In the genomic region with DNA sequence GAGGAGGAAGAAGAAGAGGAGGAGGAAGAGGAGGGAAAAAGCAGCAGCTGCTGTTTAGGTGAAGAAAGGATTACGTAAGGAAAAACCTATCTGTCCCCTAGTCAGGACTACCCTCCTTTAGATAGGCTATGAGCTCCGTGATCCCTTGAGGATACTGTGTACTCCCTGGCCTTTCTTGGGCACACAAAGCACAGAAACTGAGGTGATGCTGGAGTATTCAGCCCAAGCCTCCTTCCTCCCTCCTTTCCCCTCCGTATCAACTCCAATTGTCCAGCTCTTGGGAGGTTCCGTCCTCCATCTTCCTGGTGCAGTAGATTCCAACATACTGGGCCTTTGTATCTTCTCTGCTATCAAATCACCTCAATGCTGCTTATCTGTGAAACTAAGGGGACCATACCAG, we compare ENCODE assay signal across 16 mouse cellular contexts. TPM values are rescaled to one million over a fixed set of nuclear protein-coding genes. Genes with fewer than 3 reads are reported as not detected.
DNase-seq lines count a peak whose midpoint lies in the region; ATAC-seq and TF ChIP-seq lines count a peak whose summit lies in the region.
"Had no signal": no experiment of that assay in that cellular context is flagged by ENCODE, and none has a peak within 500 bp of the region (broad histone marks: within the 10 kb centered on the region; RNA-seq: fewer than 3 reads in every experiment).

No protein-coding gene starts in this region.

- no peak overlapping the region for H3K4me3 ChIP-seq in heart, postnatal 0 days (ENCODE audit: low read depth, low read length)
- H3K4me3 ChIP-seq in lung, embryonic 14.5 days (ENCODE audit: low read depth, low read length), result no peak overlapping the region
- 0 out of 2 replicates have a peak overlapping the region, but pooled peaks have one; percentile 40 for H3K4me3 ChIP-seq in embryonic facial prominence, embryonic 15.5 days (replicated peaks)
- no peak overlapping the region for H3K4me3 ChIP-seq in limb, embryonic 14.5 days (replicated peaks; ENCODE audit: low read length)
- no peak overlapping the region for H3K4me3 ChIP-seq in forebrain, embryonic 16.5 days (replicated peaks; ENCODE audit: low read length)
- H3K4me3 ChIP-seq: forebrain, embryonic 12.5 days; midbrain, embryonic 13.5 days had no signal

- H3K27me3 ChIP-seq in heart, postnatal 0 days (ENCODE audit: control insufficient read depth, insufficient read depth, low read length), result no peaks in the 10 kb centered on the region
- H3K27me3 ChIP-seq in lung, embryonic 14.5 days (ENCODE audit: insufficient read depth, low read length), result no peaks in the 10 kb centered on the region
- H3K27me3 ChIP-seq in embryonic facial prominence, embryonic 15.5 days, result no peaks in the 10 kb centered on the region
- no peaks in the 10 kb centered on the region for H3K27me3 ChIP-seq in limb, embryonic 14.5 days (ENCODE audit: control insufficient read depth, insufficient read depth, low read length)
- H3K27me3 ChIP-seq in forebrain, embryonic 16.5 days (replicated peaks; ENCODE audit: control insufficient read depth, insufficient read depth, low read length), result no peaks in the 10 kb centered on the region; the same call in 1 of the 2 replicates
- H3K27me3 ChIP-seq: forebrain, embryonic 12.5 days; midbrain, embryonic 13.5 days had no signal

- H3K4me1 ChIP-seq in heart, postnatal 0 days (ENCODE audit: control insufficient read depth, insufficient read depth), result peaks cover 47% of the 10 kb centered on the region
- peaks cover 22% of the 10 kb centered on the region for H3K4me1 ChIP-seq in lung, embryonic 14.5 days (ENCODE audit: insufficient read depth)
- peaks cover 49% of the 10 kb centered on the region for H3K4me1 ChIP-seq in embryonic facial prominence, embryonic 15.5 days
- peaks cover 45% of the 10 kb centered on the region for H3K4me1 ChIP-seq in limb, embryonic 14.5 days (ENCODE audit: control insufficient read depth, insufficient read depth, low read length)
- peaks cover 17% of the 10 kb centered on the region for H3K4me1 ChIP-seq in forebrain, embryonic 16.5 days (replicated peaks; ENCODE audit: control insufficient read depth, insufficient read depth, low read length)

- no peak for ATAC-seq in heart, postnatal 0 days (ENCODE audit: insufficient read depth, low read depth)
- ATAC-seq in lung, embryonic 14.5 days (ENCODE audit: insufficient read depth), result no peak
- ATAC-seq in embryonic facial prominence, embryonic 15.5 days (ENCODE audit: insufficient number of reproducible peaks, low FRiP score, low TSS enrichment, low read depth), result no peak
- ATAC-seq in limb, embryonic 14.5 days (ENCODE audit: low FRiP score, low read depth), result no peak
- ATAC-seq in forebrain, embryonic 16.5 days, result no peak
- ATAC-seq: inflammation-experienced regulatory T-cells, adult 6 months; midbrain, embryonic 13.5 days had no signal

- intact Hi-C loops in heart, postnatal 14 days (cut with DNase I), result no loop called here

- no peak for TF ChIP-seq EP300 in heart, postnatal 0 days (IDR thresholded peaks at IDR 0.05; ENCODE audit: low read depth)

- H3K9ac ChIP-seq in heart, postnatal 0 days (replicated peaks; ENCODE audit: low read depth, low read length), result peak overlapping the region; percentile 53
- H3K9ac ChIP-seq in lung, embryonic 14.5 days, result no peak overlapping the region
- H3K9ac ChIP-seq in embryonic facial prominence, embryonic 15.5 days, result no peak overlapping the region
- no peak overlapping the region for H3K9ac ChIP-seq in limb, embryonic 14.5 days (ENCODE audit: low read depth, low read length, severe bottlenecking)
- H3K9ac ChIP-seq in forebrain, embryonic 16.5 days (replicated peaks; ENCODE audit: low read depth, low read length), result no peak overlapping the region

- H3K9me3 ChIP-seq in heart, postnatal 0 days (replicated peaks; ENCODE audit: control insufficient read depth, low read length), result no peaks in the 10 kb centered on the region
- H3K9me3 ChIP-seq in lung, embryonic 14.5 days (ENCODE audit: low read depth, low read length), result no peaks in the 10 kb centered on the region
- no peaks in the 10 kb centered on the region for H3K9me3 ChIP-seq in embryonic facial prominence, embryonic 15.5 days (replicated peaks)
- no peaks in the 10 kb centered on the region for H3K9me3 ChIP-seq in limb, embryonic 14.5 days (ENCODE audit: control insufficient read depth, low read length)
- H3K9me3 ChIP-seq in forebrain, embryonic 16.5 days (ENCODE audit: control insufficient read depth, low read length), result no peaks in the 10 kb centered on the region
- H3K9me3 ChIP-seq: midbrain, embryonic 13.5 days had no signal

- peaks cover 33% of the 10 kb centered on the region for H3K36me3 ChIP-seq in heart, postnatal 0 days (replicated peaks; ENCODE audit: control insufficient read depth, insufficient read depth, low read length)
- peaks cover 37% of the 10 kb centered on the region for H3K36me3 ChIP-seq in lung, embryonic 14.5 days (ENCODE audit: insufficient read depth)
- H3K36me3 ChIP-seq in embryonic facial prominence, embryonic 15.5 days, result peaks cover 33% of the 10 kb centered on the region
- H3K36me3 ChIP-seq in limb, embryonic 14.5 days (ENCODE audit: control insufficient read depth, insufficient read depth, low read length), result peaks cover 59% of the 10 kb centered on the region
- no peaks in the 10 kb centered on the region for H3K36me3 ChIP-seq in forebrain, embryonic 16.5 days (ENCODE audit: control insufficient read depth, insufficient read depth)

- no peak for TF ChIP-seq CTCF in heart, postnatal 0 days (IDR thresholded peaks at IDR 0.05; ENCODE audit: low read depth)
- no peak for TF ChIP-seq CTCF in lung, embryonic 14.5 days (IDR thresholded peaks at IDR 0.05; ENCODE audit: low read depth)

- no peak for TF ChIP-seq POLR2A in limb, embryonic 14.5 days (IDR thresholded peaks at IDR 0.05; ENCODE audit: borderline replicate concordance, extremely low read depth, insufficient read depth, insufficient read length)

- peak overlapping the region; percentile 92; the same call in 1 of the 2 replicates for H3K4me2 ChIP-seq in heart, postnatal 0 days (ENCODE audit: low read depth, low read length)
- peak overlapping the region; percentile 90 for H3K4me2 ChIP-seq in lung, embryonic 14.5 days
- H3K4me2 ChIP-seq in embryonic facial prominence, embryonic 15.5 days (replicated peaks), result peak overlapping the region; percentile 84; the same call in 1 of the 2 replicates
- peak overlapping the region; percentile 93; the same call in 1 of the 2 replicates for H3K4me2 ChIP-seq in limb, embryonic 14.5 days (replicated peaks; ENCODE audit: low read depth, low read length, severe bottlenecking)
- H3K4me2 ChIP-seq in forebrain, embryonic 16.5 days (ENCODE audit: low read length), result no peak overlapping the region

- no peak for DNase-seq in heart, postnatal 0 days (ENCODE audit: low spot score)
- no peak for DNase-seq in heart, postnatal 14 days
- DNase-seq in lung, embryonic 14.5 days, result no peak
- no peak for DNase-seq in lung, postnatal 14 days
- no peak for DNase-seq in limb, embryonic 14.5 days (ENCODE audit: low spot score)
- DNase-seq: cerebellum, adult 9-10 months; gastrocnemius, postnatal 36 days; lung, adult 2 months; retina, postnatal 1 day had no signal

- peak overlapping the region; percentile 83 for H3K27ac ChIP-seq in heart, postnatal 0 days (ENCODE audit: low read depth)
- H3K27ac ChIP-seq in lung, embryonic 14.5 days (ENCODE audit: low read depth), result no peak overlapping the region
- 0 out of 2 replicates have a peak overlapping the region, but pooled peaks have one; percentile 73 for H3K27ac ChIP-seq in embryonic facial prominence, embryonic 15.5 days (replicated peaks)
- no peak overlapping the region for H3K27ac ChIP-seq in limb, embryonic 14.5 days (replicated peaks; ENCODE audit: low read depth, low read length)
- H3K27ac ChIP-seq in forebrain, embryonic 16.5 days (ENCODE audit: low read length), result no peak overlapping the region
- H3K27ac ChIP-seq: forebrain, embryonic 12.5 days; midbrain, embryonic 13.5 days had no signal

- WGBS in heart, postnatal 0 days, result 84% methylated on average over 4 of the region's 4 CpGs
- WGBS in lung, embryonic 14.5 days, result 89% methylated on average over 4 of the region's 4 CpGs
- WGBS in embryonic facial prominence, embryonic 15.5 days, result 85% methylated on average over 4 of the region's 4 CpGs
- WGBS in limb, embryonic 14.5 days, result 90% methylated on average over 4 of the region's 4 CpGs
- 98% methylated on average over 4 of the region's 4 CpGs for WGBS in forebrain, embryonic 16.5 days

RNA-seq across cellular contexts. Expression of a gene that starts 5.4 kb away (rescaled TPM):
- total RNA-seq in heart, postnatal 0 days (2014; rRNA removed; ENCODE audit: low replicate concordance), result 11.4 and 13.5 TPM in 2 replicates
- polyA plus RNA-seq in heart, postnatal 0 days (2015; fragmentation: Nextera tagmentation; extraction: Ambion mirVana), result 4.4 and 5.2 TPM in 2 replicates
- 10 to 100 TPM in 1 of 2 experiments, 1 to 10 TPM in 1; 9.9 to 11.7 TPM for total RNA-seq in heart, postnatal 14 days (2021)
- polyA plus RNA-seq in lung, embryonic 14.5 days (2014; fragmentation: Nextera tagmentation; extraction: Ambion mirVana), result 7.8 and 9.5 TPM in 2 replicates
- polyA plus RNA-seq in embryonic facial prominence, embryonic 15.5 days (2015; fragmentation: Nextera tagmentation; extraction: Ambion mirVana), result 10.3 and 12.2 TPM in 2 replicates
- polyA plus RNA-seq in limb, embryonic 14.5 days (2012; rRNA removed), result 11.4 and 12.8 TPM in 2 replicates
- polyA plus RNA-seq in limb, embryonic 14.5 days (2014; fragmentation: Nextera tagmentation; extraction: Ambion mirVana), result 8.1 and 11.2 TPM in 2 replicates
- polyA plus RNA-seq in forebrain, embryonic 16.5 days (2015; fragmentation: Nextera tagmentation; extraction: Ambion mirVana), result 2.2 and 3.1 TPM in 2 replicates

RNA-seq across cellular contexts. Expression of a gene that starts 14.5 kb away (rescaled TPM):
- 178 and 179 TPM in 2 replicates for total RNA-seq in heart, postnatal 0 days (2014; rRNA removed; ENCODE audit: low replicate concordance)
- 58.1 and 63.1 TPM in 2 replicates for polyA plus RNA-seq in heart, postnatal 0 days (2015; fragmentation: Nextera tagmentation; extraction: Ambion mirVana)
- 10 to 100 TPM; 45.6 to 46.6 TPM for total RNA-seq in heart, postnatal 14 days (2021)
- 69.6 and 75.1 TPM in 2 replicates for polyA plus RNA-seq in lung, embryonic 14.5 days (2014; fragmentation: Nextera tagmentation; extraction: Ambion mirVana)
- 89.4 and 95.0 TPM in 2 replicates for polyA plus RNA-seq in embryonic facial prominence, embryonic 15.5 days (2015; fragmentation: Nextera tagmentation; extraction: Ambion mirVana)
- polyA plus RNA-seq in limb, embryonic 14.5 days (2012; rRNA removed), result 165 and 193 TPM in 2 replicates
- 88.8 and 95.2 TPM in 2 replicates for polyA plus RNA-seq in limb, embryonic 14.5 days (2014; fragmentation: Nextera tagmentation; extraction: Ambion mirVana)
- 79.4 and 81.1 TPM in 2 replicates for polyA plus RNA-seq in forebrain, embryonic 16.5 days (2015; fragmentation: Nextera tagmentation; extraction: Ambion mirVana)

RNA-seq across cellular contexts. Expression of a gene that starts 27.9 kb away (rescaled TPM):
- total RNA-seq in heart, postnatal 0 days (2014; rRNA removed; ENCODE audit: low replicate concordance), result 2.8 and 9.6 TPM in 2 replicates
- polyA plus RNA-seq in heart, postnatal 0 days (2015; fragmentation: Nextera tagmentation; extraction: Ambion mirVana), result 14.9 and 15.8 TPM in 2 replicates
- 1 to 10 TPM; 8.9 to 9.9 TPM for total RNA-seq in heart, postnatal 14 days (2021)
- 23.2 and 24.2 TPM in 2 replicates for polyA plus RNA-seq in lung, embryonic 14.5 days (2014; fragmentation: Nextera tagmentation; extraction: Ambion mirVana)
- 25.3 and 27.9 TPM in 2 replicates for polyA plus RNA-seq in embryonic facial prominence, embryonic 15.5 days (2015; fragmentation: Nextera tagmentation; extraction: Ambion mirVana)
- polyA plus RNA-seq in limb, embryonic 14.5 days (2012; rRNA removed), result 14.5 and 15.9 TPM in 2 replicates
- polyA plus RNA-seq in limb, embryonic 14.5 days (2014; fragmentation: Nextera tagmentation; extraction: Ambion mirVana), result 24.2 and 27.0 TPM in 2 replicates
- 34.0 and 35.3 TPM in 2 replicates for polyA plus RNA-seq in forebrain, embryonic 16.5 days (2015; fragmentation: Nextera tagmentation; extraction: Ambion mirVana)

RNA-seq across cellular contexts. Expression of a gene that starts 57.9 kb away (rescaled TPM):
- 62.4 and 93.5 TPM in 2 replicates for total RNA-seq in heart, postnatal 0 days (2014; rRNA removed; ENCODE audit: low replicate concordance)
- 14.4 and 17.4 TPM in 2 replicates for polyA plus RNA-seq in heart, postnatal 0 days (2015; fragmentation: Nextera tagmentation; extraction: Ambion mirVana)
- 10 to 100 TPM; 26.1 to 28.4 TPM for total RNA-seq in heart, postnatal 14 days (2021)
- polyA plus RNA-seq in lung, embryonic 14.5 days (2014; fragmentation: Nextera tagmentation; extraction: Ambion mirVana), result 12.3 and 13.9 TPM in 2 replicates
- 31.2 and 34.1 TPM in 2 replicates for polyA plus RNA-seq in embryonic facial prominence, embryonic 15.5 days (2015; fragmentation: Nextera tagmentation; extraction: Ambion mirVana)
- polyA plus RNA-seq in limb, embryonic 14.5 days (2012; rRNA removed), result 59.9 and 80.6 TPM in 2 replicates
- polyA plus RNA-seq in limb, embryonic 14.5 days (2014; fragmentation: Nextera tagmentation; extraction: Ambion mirVana), result 47.1 and 49.2 TPM in 2 replicates
- 7.2 and 8.0 TPM in 2 replicates for polyA plus RNA-seq in forebrain, embryonic 16.5 days (2015; fragmentation: Nextera tagmentation; extraction: Ambion mirVana)
- polyA plus RNA-seq: inflammation-experienced regulatory T-cells, adult 6 months had no signal

RNA-seq across cellular contexts. Expression of a gene that starts 58.3 kb away (rescaled TPM):
- not detected in 2 replicates for total RNA-seq in heart, postnatal 0 days (2014; rRNA removed; ENCODE audit: low replicate concordance)
- 0.12 and 0.36 TPM in 2 replicates for polyA plus RNA-seq in heart, postnatal 0 days (2015; fragmentation: Nextera tagmentation; extraction: Ambion mirVana)
- total RNA-seq in heart, postnatal 14 days (2021), result not detected
- 0.23 and 1.1 TPM in 2 replicates for polyA plus RNA-seq in lung, embryonic 14.5 days (2014; fragmentation: Nextera tagmentation; extraction: Ambion mirVana)
- 0.88 and 1.1 TPM in 2 replicates for polyA plus RNA-seq in embryonic facial prominence, embryonic 15.5 days (2015; fragmentation: Nextera tagmentation; extraction: Ambion mirVana)
- 2.6 and 2.9 TPM in 2 replicates for polyA plus RNA-seq in limb, embryonic 14.5 days (2012; rRNA removed)
- polyA plus RNA-seq in limb, embryonic 14.5 days (2014; fragmentation: Nextera tagmentation; extraction: Ambion mirVana), result 1.7 and 1.8 TPM in 2 replicates
- polyA plus RNA-seq in forebrain, embryonic 16.5 days (2015; fragmentation: Nextera tagmentation; extraction: Ambion mirVana), result not detected in 2 replicates
- total RNA-seq: gastrocnemius, postnatal 36 days; left cerebral cortex, postnatal 14 days had no signal
- polyA plus RNA-seq: forebrain, embryonic 12.5 days; inflammation-experienced regulatory T-cells, adult 6 months; midbrain, embryonic 13.5 days; neural tube, embryonic 11.5 days had no signal

Comparison
In these comparisons a context has a peak if more than half of its experiments do, and no peak if none do; other contexts are left out.
1. H3K27ac ChIP-seq: peak in heart, postnatal 0 days (single experiment) and embryonic facial prominence, embryonic 15.5 days (single experiment); none in lung, embryonic 14.5 days (single experiment), limb, embryonic 14.5 days (single experiment) and forebrain, embryonic 16.5 days (single experiment).